Mouse (Mus musculus) ES-Bruce4 (cell line): Measurements from ENCODE around the gene Slc22a23.

ENCODE experiments used
- CTCF ChIP-seq: IDR thresholded peaks from one replicate; pipeline ENCODE4 v1.8.1; 2011; ENCODE audit warnings: low read depth, low read length
- EP300 ChIP-seq: IDR thresholded peaks from 2 replicates; pipeline ENCODE4 v1.6.1; 2011; ENCODE audit warnings: low read depth, low read length; ENCODE audit not compliant: insufficient read depth
- POLR2A ChIP-seq: IDR thresholded peaks from one replicate; pipeline ENCODE4 v1.8.1; 2011; ENCODE audit warnings: low read length; ENCODE audit not compliant: insufficient read depth

DNA sequence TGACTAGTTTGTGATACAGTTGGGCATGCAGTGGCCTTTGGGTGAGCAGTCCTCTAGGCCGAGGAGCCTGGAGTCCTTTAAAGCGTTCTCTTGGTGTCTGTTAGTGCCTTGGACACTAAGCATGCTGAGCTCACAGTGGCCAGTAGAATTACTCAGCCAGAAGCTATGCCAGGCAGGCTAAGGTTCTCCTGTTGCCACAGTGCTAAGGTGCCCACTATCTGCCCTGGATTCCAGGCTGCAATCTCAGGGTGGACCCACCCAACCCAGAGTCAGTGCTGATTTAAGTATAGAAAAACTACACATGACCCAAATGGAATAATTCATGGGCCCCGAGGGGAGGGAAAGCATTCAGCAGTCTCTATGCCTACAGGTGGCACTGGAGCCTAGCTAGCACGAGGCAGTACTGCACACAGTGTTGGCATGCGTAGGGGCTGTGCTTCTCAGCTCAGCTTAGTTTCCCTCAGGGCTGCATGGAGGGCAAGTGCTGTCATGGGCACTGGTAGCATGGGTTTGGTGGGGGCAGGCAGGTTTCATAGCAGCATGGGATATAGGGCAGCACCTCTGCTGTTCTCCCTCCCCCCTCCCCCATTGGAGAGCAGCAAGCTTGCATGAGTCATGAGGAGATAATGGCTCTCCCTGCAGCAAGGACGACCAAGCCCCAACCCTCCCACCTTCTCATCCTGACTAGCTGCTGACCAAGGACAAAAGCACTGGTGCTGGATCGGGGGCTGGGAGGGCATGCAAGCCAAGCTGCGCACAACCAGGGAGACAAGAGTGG is 152.4 kb downstream of the Slc22a23 start:
- TF ChIP-seq EP300 = no peak
- TF ChIP-seq CTCF = peak; percentile 6
- no peak for TF ChIP-seq POLR2A
